Mouse (Mus musculus) forebrain, embryonic 15.5 days (tissue): ENCODE results near the gene Gabra1. TPM values are rescaled to one million over a fixed set of nuclear protein-coding genes. Genes with fewer than 3 reads are reported as not detected.

Experiments
- polyA plus RNA-seq: library from polyadenylated mRNA; unstranded; fragments of >200 nt; fragmentation: Nextera tagmentation; extraction: Ambion mirVana; gene quantifications from 2 replicates; pipeline ENCODE4 v1.2.1, GENCODE M21; 2015

Gene Gabra1
- polyA plus RNA-seq, 1 experiment from 2014 or later: 10.1 TPM

Other genes starting within 250 kb of the Gabra1 start
- gene Gabrg2, start 182.1 kb downstream of the Gabra1 start, polyA plus RNA-seq: 66.2 and 70.9 TPM in 2 replicates
- 0.09 and 0.10 TPM in 2 replicates for gene Gabra6, start 138.1 kb upstream of the Gabra1 start, polyA plus RNA-seq
- gene Gabrb2, start 236.8 kb upstream of the Gabra1 start, polyA plus RNA-seq: 18.9 and 21.8 TPM in 2 replicates